Mouse (Mus musculus) Patski (cell line): Measurements from ENCODE around the gene Matn3. TPM values are rescaled to one million over a fixed set of nuclear protein-coding genes. Genes with fewer than 3 reads are reported as not detected.
A peak's percentile ranks its signal among the peaks of the same experiment; 100 is the strongest.

ENCODE experiments used
- ATAC-seq: fragments of 100-300 bp; one replicate; pipeline ENCODE4 v1.8.0; 2021
- CTCF ChIA-PET: fragments of 350-600 bp; sonication (Branson Sonifier 250); formaldehyde crosslinking; loops from one replicate; lab custom pipeline; 2022; ENCODE audit warnings: inconsistent platforms; lab: Charles Lee
- POLR2A ChIA-PET: fragments of 350-600 bp; sonication (Branson Sonifier 250); formaldehyde crosslinking; loops from one replicate; lab custom pipeline; 2022; ENCODE audit warnings: antibody characterized with exemption, inconsistent platforms; lab: Charles Lee
- DNase-seq: peaks from one replicate; pipeline ENCODE4 v3.0.0-alpha.2; 2011; ENCODE audit warnings: low read depth, low spot score
- H3K27me3 ChIP-seq: fragments of 371-371 bp; one replicate; pipeline ENCODE4 v1.5.1; 2021
- CTCF ChIP-seq: fragments of 100-300 bp; IDR thresholded peaks from one replicate; pipeline ENCODE4 v1.5.1; 2021
- in situ Hi-C: fragments of 300-500 bp; cut with MboI; formaldehyde crosslinking; loops from 3 replicates; pipeline ENCODE4 v1.11.1; 2018; ENCODE audit warnings: low pct_unique_long_range_greater_than_20kb, mixed read lengths
- polyA plus RNA-seq: library from polyadenylated mRNA; unstranded; gene quantifications from one replicate; pipeline ENCODE4 v1.2.3, GENCODE M21; 2021

Matn3 gene
- polyA plus RNA-seq = 0.17 TPM

- ChIA-PET POLR2A (interaction anchor here (0.6 kb wide), 1 partner anchor 11 kb away, joined by 6 read pairs; no protein-coding TSS in a partner anchor), CTCF (interaction anchor here (1.3 to 2.6 kb wide), 2 partner anchors 10 to 12 kb away, joined by 3 to 11 read pairs; no protein-coding TSS in a partner anchor)
- no peak for TF ChIP-seq CTCF
- DNase-seq (no peak), ATAC-seq (peak; percentile 76)
- in situ Hi-C loops = no loop called here
- H3K27me3 ChIP-seq = no peaks in the 10 kb centered on the region
Measured at GRCm38 (mm10) chr12:8947714-8948464, at the start of gene Matn3. Gene Matn3 (plus strand): TSS chr12:8947929.

GRCm38 (mm10) chr12:8898879-8899785 is 48.6 kb upstream of the Matn3 start:
- CTCF ChIA-PET = interaction anchor here (1.0 to 2.8 kb wide), 3 partner anchors 10 to 37 kb away, joined by 3 to 14 read pairs (median 4); no protein-coding TSS in a partner anchor
- no peak for TF ChIP-seq CTCF
- H3K27me3 ChIP-seq = no peaks in the 10 kb centered on the region
- DNase-seq (no peak), ATAC-seq (no peak)
- in situ Hi-C loops = no loop called here
- POLR2A ChIA-PET = no interaction called here

GRCm38 (mm10) chr12:8900107-8900698 is 47.5 kb upstream of the Matn3 start:
- POLR2A ChIA-PET = interaction anchor here (0.6 to 1.1 kb wide), 2 partner anchors 23 to 86 kb away, joined by 3 to 5 read pairs; no protein-coding TSS in a partner anchor
- ATAC-seq (peak; percentile 82), DNase-seq (peak; percentile 37)
- peak; percentile 42 for TF ChIP-seq CTCF
- H3K27me3 ChIP-seq = no peaks in the 10 kb centered on the region
- in situ Hi-C loops = no loop called here
- CTCF ChIA-PET = interaction anchor here (1.0 to 2.8 kb wide), 3 partner anchors 11 to 36 kb away, joined by 3 to 14 read pairs (median 4); no protein-coding TSS in a partner anchor

GRCm38 (mm10) chr12:8900919-8901663 is 46.6 kb upstream of the Matn3 start:
- no peak for DNase-seq
- no peaks in the 10 kb centered on the region for H3K27me3 ChIP-seq
- CTCF ChIA-PET = interaction anchor here (1.2 to 2.8 kb wide), 3 partner anchors 12 to 68 kb away, joined by 3 to 14 read pairs (median 4); no protein-coding TSS in a partner anchor
- in situ Hi-C loops = no loop called here
- POLR2A ChIA-PET = interaction anchor here (0.6 to 1.1 kb wide), 2 partner anchors 22 to 85 kb away, joined by 3 to 5 read pairs; no protein-coding TSS in a partner anchor
- ATAC-seq = no peak
- no peak for TF ChIP-seq CTCF

GRCm38 (mm10) chr12:8901934-8902333 is 45.8 kb upstream of the Matn3 start:
- ChIA-PET CTCF (interaction anchor here (1.2 to 2.8 kb wide), 4 partner anchors 11 to 67 kb away, joined by 3 to 14 read pairs (median 4); no protein-coding TSS in a partner anchor), POLR2A (no interaction called here)
- DNase-seq (no peak), ATAC-seq (no peak)
- in situ Hi-C loops = no loop called here
- TF ChIP-seq CTCF = no peak
- no peaks in the 10 kb centered on the region for H3K27me3 ChIP-seq

GRCm38 (mm10) chr12:8902479-8902878 is 45.2 kb upstream of the Matn3 start:
- ChIA-PET CTCF (interaction anchor here (1.5 to 1.7 kb wide), 2 partner anchors 34 to 67 kb away, joined by 4 read pairs; no protein-coding TSS in a partner anchor), POLR2A (interaction anchor here (0.7 kb wide), 1 partner anchor 14 kb away, joined by 3 read pairs; no protein-coding TSS in a partner anchor)
- in situ Hi-C loops = no loop called here
- no peak for ATAC-seq
- DNase-seq = no peak
- no peak for TF ChIP-seq CTCF
- H3K27me3 ChIP-seq = no peaks in the 10 kb centered on the region

- DNase-seq = no peak
- peak; percentile 6 for ATAC-seq
- ChIA-PET POLR2A (interaction anchor here (0.6 kb wide), 2 partner anchors 89 to 138 kb away, joined by 4 to 9 read pairs; no protein-coding TSS in a partner anchor), CTCF (interaction anchor here (1.0 to 2.4 kb wide), 3 partner anchors 13 to 57 kb away, joined by 3 to 14 read pairs (median 4); no protein-coding TSS in a partner anchor)
- in situ Hi-C loops = no loop called here
- no peaks in the 10 kb centered on the region for H3K27me3 ChIP-seq
- no peak for TF ChIP-seq CTCF
Measured at GRCm38 (mm10) chr12:8912860-8913685, 34.7 kb upstream of the Matn3 start.

GRCm38 (mm10) chr12:8913701-8914340 is 33.9 kb upstream of the Matn3 start:
- in situ Hi-C loops = no loop called here
- DNase-seq = peak; percentile 61
- POLR2A ChIA-PET = interaction anchor here (0.6 kb wide), 1 partner anchor 88 kb away, joined by 9 read pairs; no protein-coding TSS in a partner anchor
- CTCF ChIA-PET = interaction anchor here (1.0 to 2.4 kb wide), 2 partner anchors 13 to 56 kb away, joined by 4 to 14 read pairs; no protein-coding TSS in a partner anchor
- peak; percentile 44 for ATAC-seq
- no peaks in the 10 kb centered on the region for H3K27me3 ChIP-seq
- no peak for TF ChIP-seq CTCF
